Mouse (Mus musculus) liver, adult (tissue): ENCODE measurements around the gene Uba52.

Experiments used
- GATA4 ChIP-seq: IDR thresholded peaks from 2 replicates; pipeline ENCODE4 v1.6.1; 2014; ENCODE audit warnings: mild to moderate bottlenecking, low read length; ENCODE audit not compliant: insufficient replicate concordance

Gene Uba52

DNA sequence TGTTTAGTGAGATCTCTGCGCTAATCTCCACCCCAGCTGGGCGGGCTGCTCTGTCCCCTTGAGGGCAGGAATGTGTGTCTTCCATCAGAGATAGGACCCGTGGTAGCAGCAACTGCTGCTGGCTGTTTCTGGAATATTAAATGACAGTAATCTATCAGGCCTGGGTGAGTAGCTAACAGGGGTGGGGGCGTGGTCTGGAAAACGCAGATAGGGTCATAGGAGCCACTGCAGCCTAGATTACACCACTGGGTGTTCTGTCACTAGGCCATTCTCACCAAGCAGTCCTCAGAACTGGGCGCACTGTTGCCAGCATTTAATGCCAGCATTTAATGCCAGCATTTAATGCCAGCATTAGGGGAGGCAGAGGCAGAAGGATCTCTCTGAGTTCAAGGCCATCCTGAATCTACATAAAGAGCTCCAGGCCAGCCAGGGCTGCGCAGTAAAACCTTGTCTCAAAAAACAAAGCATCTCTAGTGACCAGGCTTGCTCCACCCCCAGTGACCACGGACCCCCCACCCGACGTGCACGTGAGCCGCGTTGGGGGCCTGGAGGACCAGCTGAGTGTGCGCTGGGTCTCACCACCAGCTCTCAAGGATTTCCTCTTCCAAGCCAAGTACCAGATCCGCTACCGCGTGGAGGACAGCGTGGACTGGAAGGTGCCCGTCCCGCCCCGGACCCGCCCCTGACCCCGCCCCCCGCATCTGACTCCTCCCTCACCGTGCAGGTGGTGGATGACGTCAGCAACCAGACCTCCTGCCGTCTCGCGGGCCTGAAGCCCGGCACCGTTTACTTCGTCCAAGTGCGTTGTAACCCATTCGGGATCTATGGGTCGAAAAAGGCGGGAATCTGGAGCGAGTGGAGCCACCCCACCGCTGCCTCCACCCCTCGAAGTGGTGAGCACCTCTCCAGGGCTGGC lies 10.0 kb downstream of the Uba52 start:
- no peak for TF ChIP-seq GATA4

DNA sequence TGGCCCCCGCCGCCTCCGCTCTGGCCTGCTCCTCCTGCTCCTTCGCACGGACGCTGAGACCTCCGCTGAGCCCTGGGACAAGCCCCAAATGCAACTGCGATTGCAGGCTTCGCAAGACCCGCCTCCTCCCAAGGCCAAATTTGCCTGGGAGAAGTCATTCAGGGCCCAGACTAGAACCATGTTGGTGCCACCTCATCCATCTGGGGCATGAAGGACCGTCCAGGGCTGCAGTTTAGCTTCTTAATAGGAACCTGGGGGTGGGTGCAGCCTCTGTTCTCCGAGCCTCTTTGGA lies 14.9 kb downstream of the Uba52 start:
- no peak for TF ChIP-seq GATA4

DNA sequence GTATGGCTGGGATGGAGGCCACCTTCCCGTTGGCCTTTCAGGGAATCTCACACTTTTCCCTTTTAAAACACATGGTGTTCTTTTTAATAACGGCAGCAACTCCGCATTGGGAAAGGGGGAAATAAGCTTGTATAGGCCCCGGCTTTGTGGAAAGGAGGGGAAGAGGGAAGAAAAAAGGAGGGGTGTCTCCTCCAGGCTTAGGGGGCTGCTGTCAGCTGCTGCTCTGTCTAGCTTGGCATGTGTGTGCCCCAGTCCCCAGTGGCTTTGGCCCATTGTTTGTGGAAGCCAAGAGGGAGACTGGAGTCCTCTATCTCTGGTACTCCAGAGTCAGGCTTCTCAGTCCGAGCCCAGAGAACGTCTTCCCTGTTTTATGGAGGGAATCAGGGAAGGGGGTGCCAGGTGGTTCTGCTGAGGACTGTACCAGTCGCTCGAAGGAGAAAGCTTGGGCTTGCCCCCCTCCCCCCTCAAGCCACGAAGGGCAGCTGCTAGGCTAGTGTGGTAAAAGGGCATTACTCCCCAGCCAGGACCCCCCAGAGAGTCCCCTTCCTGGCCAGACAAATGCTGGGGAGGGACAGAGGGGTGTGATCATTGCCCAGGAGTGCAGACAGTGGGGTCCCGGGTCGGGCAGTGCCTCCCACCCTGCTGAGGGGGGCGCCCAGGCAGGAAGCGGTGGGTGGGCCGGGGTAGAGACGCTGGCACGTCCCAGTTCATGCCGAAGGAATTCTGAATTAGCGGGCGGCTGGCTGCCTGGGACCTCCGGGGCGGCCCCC lies 15.4 kb downstream of the Uba52 start:
- no peak for TF ChIP-seq GATA4

DNA sequence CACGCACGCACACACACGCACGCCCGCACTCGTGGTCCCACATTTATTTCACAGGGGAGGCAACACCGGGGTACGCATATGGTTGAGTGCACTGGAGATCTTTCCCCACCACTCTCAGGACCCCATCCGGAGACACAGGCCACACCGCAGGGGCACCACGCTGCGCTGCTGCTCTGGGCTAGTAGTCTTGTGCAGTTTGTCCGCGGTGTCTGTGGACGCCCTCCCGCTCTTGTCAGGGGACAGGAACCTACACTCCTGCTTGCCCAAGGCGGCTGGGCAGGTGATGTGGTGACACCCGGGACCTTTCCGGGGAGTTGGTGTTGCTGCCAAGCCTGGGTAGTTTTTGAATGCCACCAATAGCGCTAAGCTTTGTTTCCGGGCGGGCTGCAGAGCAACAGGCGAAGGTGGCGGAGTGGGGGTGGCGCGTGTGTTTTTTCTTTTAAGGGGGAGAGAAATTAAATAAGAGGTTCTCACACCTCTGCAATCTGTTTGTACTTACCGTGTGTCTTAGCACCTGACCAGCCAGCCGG lies 16.1 kb downstream of the Uba52 start:
- no peak for TF ChIP-seq GATA4

DNA sequence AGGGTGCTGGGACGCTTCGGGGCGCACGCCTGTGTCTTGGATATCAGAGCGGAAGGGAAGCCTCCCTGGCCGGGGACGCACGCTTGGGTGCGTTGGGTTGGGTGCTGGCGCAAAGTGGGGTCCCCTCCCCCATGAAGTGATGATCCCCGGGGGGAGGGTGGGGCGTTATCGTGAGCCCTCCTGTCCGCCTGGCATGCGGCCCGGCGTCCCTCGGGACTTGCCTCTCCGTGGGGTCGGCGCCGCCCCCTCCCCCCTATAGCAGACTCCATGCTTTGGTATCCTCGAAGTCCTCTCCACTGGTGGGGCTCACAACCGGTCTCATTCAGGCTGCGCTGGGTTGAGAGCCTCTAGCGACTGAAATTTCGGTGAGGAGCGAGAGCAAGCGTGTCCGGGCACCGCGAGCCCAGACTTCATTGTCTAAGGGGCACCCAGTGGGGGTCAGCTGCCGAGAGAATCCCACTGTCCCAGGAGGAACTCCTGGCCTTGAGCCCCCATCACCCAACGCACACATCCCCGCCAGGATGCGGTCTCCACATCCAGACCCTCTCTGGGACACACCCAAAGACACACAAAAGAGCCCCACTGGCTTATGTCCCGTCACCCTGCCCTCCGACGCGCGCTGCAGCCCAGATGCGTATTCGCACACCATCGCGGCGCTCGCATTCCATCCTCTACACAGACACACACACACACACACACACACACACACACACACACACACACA lies 16.7 kb downstream of the Uba52 start:
- no peak for TF ChIP-seq GATA4

DNA sequence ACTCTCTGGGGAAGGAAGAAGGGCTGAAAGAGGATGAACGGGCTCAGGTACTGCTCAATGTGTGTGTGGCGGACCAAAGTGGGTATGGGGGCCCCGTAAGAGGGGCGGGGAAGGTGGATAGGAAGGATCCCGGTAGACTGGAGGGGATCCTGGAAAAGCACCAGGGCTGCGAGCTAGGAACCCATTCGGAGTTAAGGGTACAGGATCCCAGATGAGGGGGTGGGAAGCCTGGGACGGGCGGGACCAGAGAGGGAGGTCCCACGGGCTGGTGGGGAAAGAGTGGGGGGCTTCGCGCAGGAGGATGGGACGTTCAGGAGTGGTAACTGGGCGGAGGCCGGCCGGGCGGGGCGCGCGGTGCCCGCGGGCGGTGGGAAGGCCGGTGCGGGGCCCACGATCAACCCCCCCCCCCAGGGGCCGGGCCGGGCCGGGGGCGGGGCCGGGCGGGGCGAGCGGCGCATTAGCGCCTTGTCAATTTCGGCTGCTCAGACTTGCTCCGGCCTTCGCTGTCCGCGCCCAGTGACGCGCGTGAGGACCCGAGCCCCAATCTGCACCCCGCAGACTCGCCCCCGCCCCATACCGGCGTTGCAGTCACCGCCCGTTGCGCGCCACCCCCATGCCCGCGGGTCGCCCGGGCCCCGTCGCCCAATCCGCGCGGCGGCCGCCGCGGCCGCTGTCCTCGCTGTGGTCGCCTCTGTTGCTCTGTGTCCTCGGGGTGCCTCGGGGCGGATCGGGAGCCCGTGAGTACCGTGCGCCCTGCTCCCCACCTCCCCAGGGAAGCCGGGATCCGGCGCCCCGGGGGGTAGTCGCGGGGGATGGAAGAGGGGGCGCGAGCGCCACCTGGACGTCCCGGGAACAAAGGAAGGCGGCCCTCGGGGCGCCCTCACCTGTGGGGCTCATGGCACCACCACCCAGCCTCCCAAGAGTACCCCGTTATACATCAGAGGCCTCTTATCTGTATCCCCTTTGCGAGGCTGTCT lies 17.6 kb downstream of the Uba52 start, which contains the start of gene Crlf1:
TSS of gene Crlf1 (plus strand) at position 495 of the 977 bp plus-strand sequence.
- TF ChIP-seq GATA4 = no peak

DNA sequence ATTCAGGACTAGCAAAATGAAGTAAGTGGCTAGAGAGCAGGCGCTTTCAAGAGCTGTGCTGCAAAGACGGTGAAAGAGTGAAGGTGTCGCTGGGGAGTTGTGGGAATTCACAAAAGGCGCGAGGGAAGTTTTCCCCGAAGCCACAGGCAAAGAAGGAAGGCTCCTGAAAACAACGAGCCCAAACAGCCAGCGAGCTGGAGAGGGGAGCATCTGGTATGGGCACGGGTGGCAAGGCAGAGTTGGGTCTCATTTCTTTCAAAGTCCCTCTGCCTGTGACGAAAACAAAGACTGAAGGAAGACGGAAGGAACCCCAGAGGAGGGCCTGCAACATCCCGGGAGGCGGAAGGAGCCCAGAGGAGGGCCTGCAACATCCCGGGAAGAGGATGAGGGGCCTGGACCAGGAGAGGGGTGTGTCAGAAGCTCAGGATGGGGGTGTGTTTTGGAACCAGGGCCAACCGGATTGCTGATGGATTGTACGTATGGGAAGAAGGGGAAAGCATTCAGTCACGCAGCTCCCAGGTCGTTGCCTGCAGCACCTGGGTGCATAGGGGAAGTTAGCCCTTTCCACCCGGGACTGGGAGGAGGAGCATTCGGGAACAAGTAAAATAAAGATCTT lies 19.6 kb downstream of the Uba52 start:
- no peak for TF ChIP-seq GATA4

DNA sequence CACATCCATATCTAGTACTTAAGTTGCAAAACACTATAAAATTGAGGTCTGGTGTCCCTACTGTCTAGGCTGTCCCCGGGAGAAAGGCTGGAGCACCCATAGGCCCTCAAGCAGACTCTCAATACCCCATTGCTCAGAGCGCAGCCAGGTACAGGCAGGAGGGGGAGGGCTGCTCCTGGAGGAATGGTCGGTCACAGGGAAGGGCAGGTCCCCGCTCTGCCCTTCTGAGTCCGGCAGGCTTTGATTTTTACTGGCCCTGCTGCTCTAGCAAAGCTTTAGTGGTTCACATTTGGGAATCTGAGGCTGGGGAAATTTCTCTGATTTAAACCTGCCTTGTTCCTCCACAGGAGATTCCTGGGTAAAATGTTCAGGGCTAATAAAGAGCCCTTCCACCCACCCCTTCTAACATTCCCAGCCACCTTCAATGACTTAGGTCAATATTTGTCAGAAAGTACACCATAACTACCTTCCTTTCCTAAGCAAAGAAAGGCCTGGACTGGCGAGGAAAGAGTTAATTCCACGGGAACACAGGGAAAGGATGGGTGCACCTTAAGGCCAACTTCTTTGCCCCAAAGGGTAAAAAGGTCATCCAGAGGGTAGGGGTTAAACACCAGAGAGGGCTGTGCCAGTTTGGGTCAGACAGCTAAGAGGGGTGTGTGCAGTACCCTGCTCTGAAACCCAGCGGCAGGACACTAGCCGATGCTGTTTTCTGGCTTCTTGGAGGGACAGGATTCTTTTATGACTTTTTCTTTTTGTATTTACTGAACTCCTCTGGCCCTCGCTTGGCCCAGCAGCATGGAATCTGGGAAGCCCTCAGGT lies 20.3 kb downstream of the Uba52 start:
- TF ChIP-seq GATA4 = no peak

DNA sequence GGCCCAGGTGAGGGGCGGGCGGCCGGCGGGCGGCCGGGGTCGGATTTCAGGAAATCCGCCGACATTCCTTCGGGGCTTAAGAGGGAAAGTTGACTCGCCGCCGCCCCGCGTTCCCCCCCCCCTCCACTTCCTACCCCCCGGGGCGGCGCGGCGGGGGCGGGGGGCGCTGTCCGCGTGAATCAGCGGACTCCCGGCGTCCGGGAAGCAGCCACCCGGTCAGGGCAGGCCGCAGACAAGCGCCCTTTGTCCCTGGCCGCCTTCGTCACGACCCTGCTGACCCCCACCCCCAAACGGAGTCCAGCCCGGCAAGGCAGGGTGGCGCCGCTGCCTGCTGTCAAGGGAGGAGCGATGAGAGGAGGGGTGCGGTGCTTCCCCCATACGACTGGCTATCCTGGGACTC lies 21.0 kb downstream of the Uba52 start:
- no peak for TF ChIP-seq GATA4

DNA sequence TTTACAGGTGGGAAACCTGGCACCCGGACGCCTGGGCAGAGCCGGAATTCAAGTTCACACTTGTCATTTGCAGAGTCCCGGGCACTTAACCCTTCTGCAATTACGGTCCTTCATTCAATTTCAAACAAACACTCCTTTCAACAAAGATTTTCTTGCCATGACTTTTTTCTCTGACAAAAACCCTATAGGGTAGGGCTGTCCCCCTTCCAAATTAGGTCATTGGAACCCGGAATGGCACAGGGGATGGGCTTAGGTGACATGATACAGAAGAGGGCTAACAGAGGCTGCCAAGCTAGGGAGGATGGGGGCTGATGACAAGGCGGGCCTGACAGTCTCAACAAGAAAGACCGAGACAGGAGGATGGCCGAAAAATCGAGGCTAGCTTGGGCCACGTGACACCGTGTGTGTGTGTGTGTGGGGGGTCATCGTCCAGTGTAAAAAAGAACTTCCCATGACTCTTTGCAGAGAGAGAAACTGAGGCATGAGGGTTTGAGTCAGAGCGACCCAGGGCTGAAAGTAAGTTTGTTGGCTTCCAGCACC lies 21.6 kb downstream of the Uba52 start:
- no peak for TF ChIP-seq GATA4

DNA sequence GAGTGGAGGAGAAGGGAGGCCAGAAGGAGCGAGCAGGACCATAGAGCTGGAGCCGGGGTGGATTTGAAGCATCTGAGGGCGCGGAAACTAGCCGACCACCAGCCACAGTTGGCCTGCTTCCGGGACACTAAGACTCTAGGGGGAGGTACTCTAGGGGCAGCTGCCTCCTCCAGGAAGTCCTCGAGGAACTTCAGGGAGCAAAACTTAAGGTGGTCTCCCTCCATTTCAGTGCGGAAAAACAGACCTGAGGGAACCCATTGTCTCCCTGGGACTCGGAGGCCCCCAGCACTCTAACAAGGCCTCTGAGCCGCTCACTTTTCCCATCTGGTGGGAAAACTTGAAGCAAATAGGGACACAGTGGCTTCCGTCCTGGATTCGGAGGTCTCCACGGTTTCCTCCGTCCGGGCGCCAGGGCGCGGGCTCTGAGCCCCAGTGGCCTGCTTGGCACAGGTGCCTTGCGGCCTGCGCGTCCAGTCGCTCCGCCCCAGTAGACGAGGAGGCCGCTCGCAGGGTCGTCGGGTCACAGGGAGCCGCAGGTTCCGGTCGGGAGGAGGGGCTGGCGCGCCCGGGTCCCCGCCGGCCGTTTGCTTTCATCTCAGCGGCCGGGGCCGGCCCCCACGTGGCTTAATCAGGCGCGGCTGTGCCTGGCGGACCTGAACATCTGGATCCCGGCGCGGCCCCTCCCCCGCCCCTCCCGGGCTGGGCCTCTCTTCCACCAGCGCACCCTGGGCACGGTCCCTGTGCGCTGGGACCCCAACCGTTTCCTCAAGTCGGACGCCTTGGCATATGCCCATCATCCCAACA lies 22.4 kb downstream of the Uba52 start:
- no peak for TF ChIP-seq GATA4

DNA sequence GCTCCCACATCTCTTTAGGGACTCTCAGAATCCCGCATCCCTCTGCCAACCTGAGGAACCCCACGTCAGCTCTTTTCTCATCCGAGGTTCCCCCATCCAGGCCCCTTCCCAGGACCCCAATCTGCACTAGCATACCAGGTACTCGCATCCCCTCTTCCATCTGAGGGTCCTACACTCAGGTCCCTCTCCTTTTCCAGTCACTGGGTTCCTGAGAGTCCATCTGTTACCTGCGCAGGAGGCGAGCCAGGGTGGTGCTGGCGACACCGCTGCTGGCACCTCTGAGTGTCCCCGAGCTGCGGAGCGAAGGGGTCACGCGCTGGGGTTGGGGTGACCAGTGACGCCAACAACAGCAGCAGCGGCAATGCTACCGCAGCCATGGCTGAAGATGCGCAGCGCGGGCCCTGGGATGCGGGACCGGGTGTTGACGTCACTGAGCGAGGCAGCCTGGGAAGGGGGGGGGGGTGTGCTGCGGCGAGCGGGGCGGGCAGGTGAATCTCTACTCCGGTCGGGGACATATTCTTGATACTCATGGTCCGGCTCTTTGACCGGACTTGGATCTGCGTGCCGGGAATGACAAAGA lies 23.6 kb downstream of the Uba52 start, which contains the start of gene Tmem59l:
TSS of gene Tmem59l (minus strand) at position 418 of the 580 bp plus-strand sequence.
- no peak for TF ChIP-seq GATA4
